Mouse (Mus musculus) thymus, postnatal 10 days (tissue): ENCODE measurements at regions not wholly inside any gene's neighbourhood (a gene's known extent, or its start where the extent isn't known, plus 50 kb on each side); places are given as distances from the start of the nearest gene placed in this dataset.
A peak's percentile ranks its signal among the peaks of the same experiment; 100 is the strongest.

ENCODE experiments used
- DNase-seq, 2 experiments: peaks; one replicate each; pipeline ENCODE4 v3.0.0; 2021; ENCODE audit warnings: low spot score in 2 of 2

GRCm38 (mm10) chr1:152313480-152313879 is 73.0 kb downstream of the Tsen15 start:
- DNase-seq: peak in 1 of 2 experiments; percentile 38

DNA sequence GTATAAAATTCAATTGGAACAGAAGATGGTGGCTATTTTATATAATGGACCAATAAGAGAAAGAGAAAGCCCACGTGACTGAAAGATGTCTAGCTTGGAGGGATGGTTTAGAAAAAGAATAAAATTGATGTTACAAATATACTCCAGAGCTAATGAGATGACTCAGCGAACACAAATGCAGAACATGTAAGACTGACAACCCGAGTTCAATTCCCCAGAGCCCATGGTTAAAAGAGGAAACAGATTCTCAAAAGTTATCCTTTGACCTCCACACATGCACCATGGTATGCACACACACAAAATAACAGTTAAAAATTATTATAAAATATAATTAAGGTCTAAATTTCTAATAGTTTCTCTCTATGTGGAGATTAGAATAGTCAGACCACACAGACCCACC is 81.0 kb downstream of the Tsen15 start:
- no peak for DNase-seq

GRCm38 (mm10) chr1:152304487-152305130 is 81.9 kb downstream of the Tsen15 start:
- no peak for DNase-seq

DNA sequence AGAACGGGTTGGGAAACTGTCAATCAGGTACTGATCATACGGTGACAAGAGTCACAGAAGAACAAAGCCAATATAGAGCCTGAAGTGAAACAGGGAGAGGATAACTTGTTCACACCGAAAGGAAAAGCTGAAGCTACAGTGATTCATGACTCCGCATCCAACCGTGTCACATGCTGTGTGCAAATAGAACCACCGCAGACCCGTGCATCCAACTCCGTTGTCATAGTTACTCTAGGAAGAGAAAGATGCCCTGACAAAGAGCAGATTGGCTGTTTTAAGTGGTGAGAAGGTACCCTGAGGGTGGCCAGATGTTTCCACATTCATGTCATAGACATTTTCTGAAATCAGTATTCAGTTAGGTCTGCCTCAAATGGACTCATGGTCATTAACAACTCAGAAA is 85.1 kb downstream of the Tsen15 start:
- DNase-seq: no peak

DNA sequence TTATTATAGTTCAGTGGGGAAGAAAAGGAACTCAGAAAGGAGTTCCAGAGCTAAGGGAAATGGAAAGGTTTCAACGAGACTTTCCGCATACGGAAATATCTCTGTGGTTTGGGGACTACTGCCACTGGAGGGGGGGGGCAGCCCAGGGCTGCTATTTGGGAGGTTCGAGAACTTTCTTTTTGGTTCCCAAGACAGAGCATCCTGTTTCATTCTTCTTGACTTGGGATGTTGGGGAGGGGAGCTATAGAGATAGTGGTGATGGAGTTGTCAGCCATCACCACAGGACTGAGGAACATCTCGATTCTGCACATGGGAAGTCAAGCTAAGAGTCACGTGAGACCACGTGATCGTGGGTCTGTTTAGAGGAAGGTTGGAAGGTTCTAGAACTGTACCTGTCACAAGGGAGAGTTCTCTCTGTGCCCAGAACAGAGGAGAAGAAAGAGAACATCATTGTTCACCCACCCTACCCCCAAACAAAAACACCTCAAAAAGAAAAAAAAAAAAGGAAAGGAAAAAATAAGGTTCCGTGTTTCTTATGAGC is 94.2 kb downstream of the Tsen15 start:
- no peak for DNase-seq

DNA sequence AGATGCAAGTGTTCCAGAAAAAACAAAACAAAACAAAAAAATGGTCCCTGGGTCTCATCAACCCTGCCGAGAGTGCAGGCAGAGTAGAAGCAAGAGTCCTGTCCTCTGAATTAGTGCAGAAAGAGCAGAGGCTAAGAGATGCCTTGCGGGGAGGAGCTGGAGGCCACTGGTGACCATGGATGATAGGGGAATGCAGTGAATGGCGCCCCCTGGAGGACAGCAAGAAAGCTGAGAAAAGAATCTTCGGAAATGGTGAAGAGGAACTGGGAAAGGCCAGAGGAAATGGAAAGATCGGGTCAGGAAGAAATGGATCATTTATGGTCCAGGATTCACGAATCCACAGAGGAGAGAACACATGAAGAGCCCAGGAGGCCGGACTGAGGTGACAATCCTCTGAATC is 95.7 kb downstream of the Tsen15 start:
- DNase-seq: peak in 1 of 2 experiments; percentile 51

DNA sequence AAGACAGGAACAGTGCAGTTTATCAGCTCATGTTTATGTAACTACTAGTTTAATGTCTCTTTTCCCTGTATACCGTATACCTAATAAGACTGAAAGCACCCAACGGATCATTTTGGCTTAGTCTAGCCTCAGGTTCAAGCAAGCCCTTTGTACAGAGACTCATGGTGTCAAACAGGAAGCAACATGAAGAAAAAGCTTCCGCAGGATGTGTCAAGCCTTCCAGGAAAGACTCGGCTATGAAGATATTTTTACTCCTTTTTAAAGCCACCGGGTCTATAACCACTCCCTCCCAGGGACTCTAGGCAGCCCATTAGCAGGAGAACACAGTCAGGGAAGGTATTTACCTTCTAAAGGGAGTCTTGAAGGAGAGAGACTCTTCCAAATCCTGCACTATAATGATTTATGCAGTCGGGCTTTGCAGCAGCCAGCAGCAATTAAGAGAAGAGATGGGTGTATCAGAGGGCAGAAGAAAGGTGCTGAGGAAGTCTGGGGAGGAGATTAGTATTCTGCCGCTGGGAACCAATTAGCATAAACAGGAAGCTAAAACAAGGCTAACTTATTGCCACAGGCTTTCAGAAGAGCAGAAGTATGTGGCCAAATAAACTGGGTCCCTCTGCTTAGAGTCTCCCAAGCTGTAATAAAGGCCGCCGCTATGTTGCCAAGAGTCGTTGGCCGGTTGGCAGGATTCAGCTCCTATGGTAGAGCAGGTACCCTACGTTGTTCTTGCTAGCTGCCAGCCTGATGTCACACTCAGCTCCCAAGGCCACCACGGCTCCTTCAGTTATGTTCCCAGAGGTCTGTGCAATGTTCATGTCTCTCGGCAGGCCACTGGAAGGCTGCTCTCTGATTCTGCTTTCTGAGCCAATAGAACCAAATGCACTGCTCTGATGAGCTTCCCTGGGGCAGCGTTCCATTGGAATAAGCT is 98.7 kb downstream of the Tsen15 start:
- peak in 1 of 2 experiments; percentile 14 for DNase-seq

DNA sequence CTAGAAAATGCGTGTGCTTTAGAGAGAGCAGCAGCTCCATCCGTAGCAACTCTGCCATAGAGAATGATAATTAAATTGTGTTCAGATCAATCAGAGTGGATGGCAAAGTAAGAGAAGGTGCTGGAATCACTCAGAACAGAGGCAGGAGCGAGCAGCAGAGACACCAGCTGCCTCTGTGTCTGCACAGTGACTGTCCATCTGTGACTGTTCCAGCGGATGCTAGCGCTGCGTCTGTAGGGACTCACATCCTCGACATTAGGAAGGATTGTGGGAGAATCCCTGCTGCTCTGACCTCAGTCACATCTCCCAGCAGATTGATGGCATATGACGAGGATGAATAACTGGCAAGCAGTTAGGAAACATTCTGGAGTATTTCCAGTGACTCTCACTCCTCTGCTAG is 99.8 kb downstream of the Tsen15 start:
- no peak for DNase-seq

DNA sequence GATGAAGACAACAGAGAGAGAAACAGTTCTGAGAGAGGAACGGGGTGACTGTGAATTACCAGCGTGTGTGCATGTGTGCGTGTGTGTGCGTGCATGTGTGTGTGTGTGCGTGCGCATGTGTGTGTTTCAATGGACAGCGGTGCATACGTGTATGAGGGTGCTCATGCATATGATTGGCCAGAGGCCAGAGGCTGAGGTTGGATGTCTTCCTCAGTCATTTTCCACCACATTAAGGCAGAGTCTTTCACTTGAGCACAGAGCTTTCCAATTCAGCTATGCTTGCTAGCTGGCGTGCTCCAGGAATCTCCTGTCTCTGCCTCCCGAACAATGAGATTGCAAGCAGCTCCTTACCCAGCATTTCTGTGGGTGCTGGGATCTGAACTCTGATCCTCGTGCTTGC is 104.4 kb downstream of the Tsen15 start:
- no peak for DNase-seq

DNA sequence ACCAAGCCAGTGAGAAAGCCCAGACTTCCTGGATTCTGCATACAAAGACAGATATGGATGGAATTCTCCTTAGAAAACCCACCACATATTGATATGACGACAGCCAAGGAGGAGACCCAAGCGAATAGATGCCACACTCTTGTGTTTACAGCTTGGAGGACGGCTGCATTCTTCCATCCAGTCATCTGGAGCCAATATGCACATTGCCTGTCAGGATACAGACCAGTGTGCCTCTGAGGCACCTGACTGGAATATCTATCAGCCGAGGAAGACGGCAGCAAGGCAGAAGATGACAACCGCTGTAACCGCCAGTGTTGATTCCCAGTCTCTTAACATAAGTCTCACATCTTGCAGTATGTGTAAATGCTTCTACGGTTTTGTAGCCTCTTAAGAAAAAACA is 105.3 kb downstream of the Tsen15 start:
- DNase-seq: no peak

GRCm38 (mm10) chr1:152280014-152280413 is 106.5 kb downstream of the Tsen15 start:
- DNase-seq: no peak

DNA sequence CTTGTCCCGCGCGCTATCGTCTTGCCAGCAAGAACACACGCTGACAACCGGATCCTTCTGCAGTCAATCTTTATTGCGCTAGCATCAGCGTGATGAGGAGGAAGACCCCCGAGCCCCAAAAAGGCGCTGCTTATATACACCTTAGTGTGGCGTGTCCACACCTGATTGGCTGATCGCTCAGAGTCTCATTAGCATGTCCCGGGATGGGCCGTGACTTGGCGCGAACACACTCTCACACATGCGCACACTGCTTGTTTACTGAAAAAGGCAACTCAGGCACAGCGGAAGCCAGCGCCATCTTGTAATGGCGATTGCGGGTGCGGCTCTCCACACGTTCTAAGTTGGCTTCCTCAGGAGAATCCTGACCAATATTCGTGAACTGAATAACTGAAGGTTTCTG is 111.5 kb downstream of the Tsen15 start:
- DNase-seq: no peak

GRCm38 (mm10) chr1:152273430-152273829 is 113.1 kb downstream of the Tsen15 start:
- no peak for DNase-seq

GRCm38 (mm10) chr1:152269936-152270702 is 116.4 kb downstream of the Tsen15 start:
- DNase-seq: no peak

DNA sequence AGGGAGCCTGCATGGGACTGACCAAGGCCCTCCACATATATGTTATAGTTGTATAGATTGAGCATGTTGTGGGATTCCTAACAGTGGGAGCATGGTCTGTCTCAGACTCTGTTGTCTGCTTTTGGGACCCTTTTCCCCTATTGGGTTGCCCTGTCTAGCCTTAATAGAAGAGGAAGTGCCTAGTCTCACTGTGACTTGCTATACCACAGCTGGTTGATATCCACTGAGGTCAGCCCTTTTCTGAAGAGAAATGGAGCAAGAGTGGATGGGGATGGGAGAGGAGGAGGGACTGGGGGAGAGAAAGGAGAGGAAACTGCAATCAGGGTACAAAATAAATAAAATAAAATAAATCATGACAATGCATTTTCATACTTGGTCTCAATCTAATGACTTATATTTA is 120.1 kb downstream of the Tsen15 start:
- no peak for DNase-seq

DNA sequence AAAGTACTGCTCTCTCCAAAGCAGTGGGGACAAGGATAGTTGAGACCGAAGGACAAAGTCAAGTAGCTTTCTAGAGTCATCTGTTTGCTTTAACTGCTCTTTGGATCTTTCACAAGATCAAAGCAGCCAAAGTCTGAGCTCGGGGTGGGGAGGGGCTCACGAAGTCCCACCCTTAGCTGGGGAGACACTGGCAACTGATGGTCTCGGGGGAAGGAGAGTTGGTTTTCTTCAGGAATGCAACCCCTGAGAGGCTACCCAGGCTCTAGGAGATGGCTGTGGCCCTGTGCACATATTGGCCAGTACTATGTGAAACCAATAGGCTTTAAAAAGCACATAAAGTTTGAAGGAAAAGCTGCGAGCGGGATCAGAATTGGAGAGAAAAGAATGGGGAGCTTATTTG is 121.5 kb downstream of the Tsen15 start:
- no peak for DNase-seq

DNA sequence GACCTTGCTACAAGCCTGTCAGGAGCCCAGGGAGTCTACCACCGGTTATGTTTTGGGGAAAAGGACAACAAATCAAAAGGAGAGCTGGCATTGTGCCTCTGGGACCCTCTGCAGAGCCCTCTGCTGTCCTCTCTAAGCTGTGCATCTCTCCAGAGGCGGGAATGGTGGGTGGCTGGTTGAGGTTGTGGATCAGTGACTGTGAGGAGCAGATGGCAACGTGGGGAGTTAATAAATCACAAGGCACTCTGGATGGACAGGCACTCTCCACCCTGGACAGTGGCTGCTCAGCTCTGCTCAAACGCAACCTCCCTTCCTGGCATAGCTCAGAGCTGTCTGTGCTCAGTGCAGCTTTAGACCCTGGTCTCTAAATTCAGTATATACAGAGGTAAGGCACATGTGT is 125.0 kb downstream of the Tsen15 start:
- no peak for DNase-seq

GRCm38 (mm10) chr1:152260950-152261349 is 125.5 kb downstream of the Tsen15 start:
- no peak for DNase-seq

GRCm38 (mm10) chr1:152258258-152258657 is 128.2 kb downstream of the Tsen15 start:
- DNase-seq: no peak

- DNase-seq: no peak
These were observed 132.6 kb downstream of the Tsen15 start for GRCm38 (mm10) chr1:152253906-152254305.

GRCm38 (mm10) chr1:152253486-152253885 is 133.0 kb downstream of the Tsen15 start:
- no peak for DNase-seq

GRCm38 (mm10) chr1:152252658-152253267 is 133.7 kb downstream of the Tsen15 start:
- no peak for DNase-seq
